Mouse (Mus musculus) liver, embryonic 15.5 days (tissue): Measurements from ENCODE around the gene Bag3. TPM values are rescaled to one million over a fixed set of nuclear protein-coding genes. Genes with fewer than 3 reads are reported as not detected.

ENCODE experiments used
- ATAC-seq: fragments of 200-750 bp; cut with Nextera tagmentation; 2 replicates; pipeline ENCODE4 v1.8.0; 2017; ENCODE audit warnings: moderate number of reproducible peaks, mild to moderate bottlenecking, moderate library complexity; ENCODE audit not compliant: insufficient read depth
- H3K27ac ChIP-seq: fragments of 300-500 bp; sonication (generic); replicated peaks from 2 replicates; pipeline ENCODE4 v1.5.1; 2015; ENCODE audit warnings: mild to moderate bottlenecking, inconsistent platforms
- H3K27me3 ChIP-seq: fragments of 300-500 bp; sonication (generic); 2 replicates; pipeline ENCODE4 v1.6.1; 2015; ENCODE audit warnings: mild to moderate bottlenecking, inconsistent platforms
- H3K36me3 ChIP-seq: fragments of 300-500 bp; sonication (generic); replicated peaks from 2 replicates; pipeline ENCODE4 v1.6.1; 2015; ENCODE audit warnings: moderate library complexity, mild to moderate bottlenecking, inconsistent platforms
- H3K4me1 ChIP-seq: fragments of 300-500 bp; sonication (generic); replicated peaks from 2 replicates; pipeline ENCODE4 v1.6.1; 2015; ENCODE audit warnings: inconsistent platforms
- H3K4me2 ChIP-seq: fragments of 300-500 bp; sonication (generic); 2 replicates; pipeline ENCODE4 v1.6.1; 2015; ENCODE audit warnings: moderate library complexity, mild to moderate bottlenecking, inconsistent platforms
- H3K4me3 ChIP-seq: fragments of 300-500 bp; sonication (generic); replicated peaks from 2 replicates; pipeline ENCODE4 v1.5.1; 2015; ENCODE audit warnings: mild to moderate bottlenecking, inconsistent platforms
- H3K9ac ChIP-seq: fragments of 300-500 bp; sonication (generic); 2 replicates; pipeline ENCODE4 v1.6.1; 2015; ENCODE audit warnings: moderate library complexity, mild to moderate bottlenecking, inconsistent platforms
- H3K9me3 ChIP-seq: fragments of 300-500 bp; sonication (generic); replicated peaks from 2 replicates; pipeline ENCODE4 v1.6.1; 2016; ENCODE audit warnings: inconsistent platforms
- WGBS: fragments of 180-500 bp; shearing (Covaris S2); methylation state at CpG from one replicate; pipeline ENCODE4 v1.1.7; 2015; ENCODE audit warnings: mixed read lengths; ENCODE audit not compliant: insufficient replicate concordance; 5-methylcytosine and 5-hydroxymethylcytosine counted together
- microRNA-seq: library from miRNA; unstranded; fragments of <30 nt; microRNA quantifications from one replicate; pipeline ENCODE4, GENCODE M21; 2016
- polyA plus RNA-seq: library from polyadenylated mRNA; unstranded; fragments of >200 nt; fragmentation: Nextera tagmentation; extraction: Ambion mirVana; gene quantifications from 2 replicates; pipeline ENCODE4 v1.2.1, GENCODE M21; 2015

Bag3 gene
- polyA plus RNA-seq, 1 experiment from 2014 or later: 2.6 TPM

DNA sequence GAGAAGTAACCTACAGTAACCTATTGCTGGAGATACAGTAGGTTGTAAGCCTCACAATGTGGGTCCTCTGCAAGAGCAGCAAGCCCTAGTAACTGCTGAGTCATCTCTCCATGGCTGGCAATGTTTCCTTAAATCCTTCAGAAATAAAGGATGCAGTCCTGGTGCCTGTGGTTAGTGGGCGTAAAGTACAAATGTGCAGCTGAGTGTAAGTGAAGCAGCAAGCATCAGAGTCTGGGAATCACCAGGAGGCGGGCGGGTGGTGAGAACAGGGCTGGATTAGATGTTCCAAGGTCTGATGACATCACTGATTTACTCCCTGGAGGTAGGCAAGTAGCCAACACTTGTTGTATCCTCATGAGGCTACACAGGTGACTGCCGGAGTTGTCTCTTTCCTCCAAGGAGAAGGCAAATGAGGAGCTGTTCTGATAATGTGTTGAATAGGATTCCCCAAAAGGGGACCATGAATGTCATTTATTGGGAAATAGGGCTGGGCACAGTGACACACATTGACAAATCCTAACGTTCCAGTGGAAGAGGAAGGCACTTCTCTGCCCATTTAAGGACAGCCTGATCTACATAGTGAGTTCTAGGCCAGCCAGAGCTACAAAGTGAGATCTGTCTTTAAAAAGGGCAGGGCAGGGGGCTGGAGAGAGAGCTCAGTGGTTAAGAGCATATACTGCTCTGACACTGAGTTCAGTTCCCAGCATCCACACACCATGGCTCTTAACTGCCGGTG is 60.0 kb downstream of the Bag3 start:
- 71% methylated on average over 6 of the region's 6 CpGs for WGBS
- no peak overlapping the region for H3K9ac ChIP-seq
- H3K4me1 ChIP-seq: peaks cover 19% of the 10 kb centered on the region
- H3K27ac ChIP-seq: no peak overlapping the region
- H3K4me2 ChIP-seq: no peak overlapping the region
- no peak for ATAC-seq
- H3K27me3 ChIP-seq: no peaks in the 10 kb centered on the region
- H3K4me3 ChIP-seq: no peak overlapping the region
- H3K36me3 ChIP-seq: no peaks in the 10 kb centered on the region
- H3K9me3 ChIP-seq: no peaks in the 10 kb centered on the region

DNA sequence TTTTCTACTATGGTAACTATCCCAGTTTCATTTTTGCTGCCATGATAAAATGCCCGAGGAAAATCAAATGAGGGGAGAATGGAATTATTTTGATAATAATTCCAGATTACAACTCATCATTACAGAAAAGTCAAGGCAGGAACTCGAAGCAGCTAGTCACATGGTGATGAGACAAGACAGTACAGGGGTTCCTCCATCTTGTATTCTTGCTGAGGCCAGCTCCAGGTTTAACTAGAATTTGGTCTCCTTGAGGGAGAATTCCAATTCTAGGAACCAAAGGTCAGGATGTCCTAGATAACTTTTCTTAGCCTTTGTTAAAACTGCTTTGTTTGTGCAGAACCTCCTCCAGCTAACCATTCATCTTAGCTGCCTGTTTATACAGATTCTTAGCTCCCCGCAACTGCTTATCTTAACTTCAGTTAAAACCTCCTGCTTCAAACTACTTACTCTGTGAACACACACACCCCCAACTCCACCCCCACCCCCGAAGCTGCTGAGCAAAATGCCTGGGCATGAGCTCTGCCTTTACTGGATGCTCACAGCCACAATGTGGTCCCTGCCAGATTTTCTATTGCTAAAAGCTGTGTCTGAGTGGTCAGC is 64.0 kb downstream of the Bag3 start:
- Histone ChIP-seq H3K27me3 (no peaks in the 10 kb centered on the region), H3K36me3 (no peaks in the 10 kb centered on the region), H3K4me2 (no peak overlapping the region), H3K9ac (no peak overlapping the region), H3K4me1 (peaks cover 21% of the 10 kb centered on the region), H3K27ac (no peak overlapping the region), H3K9me3 (no peaks in the 10 kb centered on the region), H3K4me3 (no peak overlapping the region)
- ATAC-seq: no peak
- WGBS: 21% methylated on average over 4 of the region's 4 CpGs

DNA sequence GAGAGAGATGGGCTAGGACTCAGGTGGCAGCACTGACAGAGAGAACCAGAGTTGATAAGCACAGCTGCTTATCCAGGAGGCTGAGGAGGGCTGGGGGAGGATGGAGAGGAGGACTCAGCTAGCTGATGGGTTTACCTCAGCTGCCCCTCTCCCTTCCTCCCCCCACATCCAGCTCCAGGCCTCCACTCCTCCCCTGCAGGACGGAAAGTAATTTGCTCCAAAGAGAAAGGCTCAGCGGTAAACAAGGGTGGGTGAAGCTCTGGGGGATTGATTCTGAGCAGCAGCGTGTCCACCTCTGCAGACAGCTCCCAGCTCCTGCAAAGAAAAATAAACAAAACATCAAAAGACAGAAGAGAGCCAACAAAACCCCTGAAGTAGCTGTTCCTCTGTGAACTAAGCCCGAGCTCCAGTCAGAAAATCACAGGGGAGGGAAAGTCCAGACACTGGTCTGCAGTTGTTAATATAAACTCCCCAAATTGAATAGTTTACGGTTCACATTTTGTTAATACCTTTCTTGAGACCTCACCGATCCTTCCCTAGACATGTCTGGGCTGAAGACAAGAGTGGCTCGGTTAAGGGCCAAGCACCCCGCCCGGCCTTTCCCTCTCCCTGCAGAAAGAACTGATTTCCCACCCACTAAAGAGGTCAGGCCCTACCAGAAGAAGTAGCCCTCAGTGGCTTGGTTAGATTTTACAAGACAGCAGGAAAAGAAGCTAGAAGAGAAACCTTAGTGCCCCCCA is 68.1 kb downstream of the Bag3 start:
- Histone ChIP-seq H3K4me2 (no peak overlapping the region), H3K27me3 (no peaks in the 10 kb centered on the region), H3K27ac (no peak overlapping the region), H3K4me1 (peaks cover 26% of the 10 kb centered on the region), H3K9me3 (no peaks in the 10 kb centered on the region), H3K36me3 (no peaks in the 10 kb centered on the region), H3K4me3 (no peak overlapping the region), H3K9ac (no peak overlapping the region)
- no peak for ATAC-seq
- 46% methylated on average over 9 of the region's 9 CpGs for WGBS

DNA sequence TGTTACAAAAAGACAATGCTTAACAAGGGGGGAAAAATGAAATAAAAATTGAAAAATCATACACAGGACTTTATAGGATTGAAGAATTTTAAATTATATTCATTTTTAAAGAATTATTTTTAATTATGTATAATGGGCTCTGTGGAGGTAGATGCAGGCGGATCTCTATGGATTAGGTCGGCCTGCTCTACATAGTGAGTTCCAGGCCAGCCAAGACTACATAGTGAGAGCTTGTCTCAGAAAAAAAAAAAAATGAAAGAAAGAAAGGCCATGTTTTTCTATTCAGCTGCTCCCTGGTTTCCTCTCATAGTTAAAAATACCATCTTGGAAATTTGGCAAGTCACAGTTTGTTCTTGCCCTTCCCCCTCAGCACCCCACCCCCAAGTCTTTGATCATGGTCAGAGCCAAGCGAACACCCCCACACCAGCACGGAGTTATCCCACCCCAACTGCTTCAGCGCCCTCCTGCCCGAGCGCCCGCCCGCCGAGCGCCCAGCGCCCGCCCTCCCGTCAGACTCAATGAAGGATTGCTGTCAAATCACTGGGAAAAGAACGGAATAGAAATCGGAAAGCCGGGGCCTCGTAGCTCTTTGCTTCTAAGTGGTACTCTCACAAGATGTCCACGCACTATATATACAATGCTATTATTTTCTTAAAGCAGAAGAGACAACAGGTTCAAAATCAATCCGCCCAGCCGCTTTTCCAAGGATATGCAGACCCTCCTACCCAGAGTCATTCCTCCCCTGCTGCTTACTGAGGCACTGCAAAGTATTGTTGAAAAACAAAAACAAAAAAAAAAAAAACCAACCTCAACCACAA is 68.9 kb downstream of the Bag3 start:
- Histone ChIP-seq H3K27ac (no peak overlapping the region), H3K27me3 (no peaks in the 10 kb centered on the region), H3K9me3 (no peaks in the 10 kb centered on the region), H3K36me3 (no peaks in the 10 kb centered on the region), H3K4me1 (peaks cover 25% of the 10 kb centered on the region), H3K4me3 (no peak overlapping the region; the same call in 1 of the 2 replicates), H3K9ac (no peak overlapping the region), H3K4me2 (peak overlapping the region; percentile 37)
- 28% methylated on average over 21 of the region's 21 CpGs for WGBS
- no peak for ATAC-seq

DNA sequence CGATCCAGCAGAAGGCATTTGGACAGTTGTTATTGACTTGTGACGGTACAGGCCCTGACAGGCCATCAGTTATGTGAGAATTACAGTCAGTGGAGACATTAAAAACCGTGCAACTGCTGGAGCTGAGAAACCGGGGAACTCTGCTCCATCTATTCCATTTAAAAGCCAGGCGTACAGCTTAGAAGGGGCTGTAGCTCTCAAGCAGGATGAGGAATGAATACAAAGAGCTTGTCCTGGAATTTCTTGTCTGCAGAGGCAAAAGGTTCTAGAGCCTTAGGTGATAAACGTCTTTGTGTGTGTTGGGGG is 69.5 kb downstream of the Bag3 start:
- Histone ChIP-seq H3K9ac (no peak overlapping the region), H3K36me3 (no peaks in the 10 kb centered on the region), H3K4me3 (no peak overlapping the region), H3K9me3 (no peaks in the 10 kb centered on the region), H3K27me3 (no peaks in the 10 kb centered on the region), H3K4me2 (peak overlapping the region; percentile 37; the same call in 1 of the 2 replicates), H3K27ac (no peak overlapping the region), H3K4me1 (peaks cover 20% of the 10 kb centered on the region)
- no peak for ATAC-seq
- WGBS: 36% methylated on average over 6 of the region's 6 CpGs

DNA sequence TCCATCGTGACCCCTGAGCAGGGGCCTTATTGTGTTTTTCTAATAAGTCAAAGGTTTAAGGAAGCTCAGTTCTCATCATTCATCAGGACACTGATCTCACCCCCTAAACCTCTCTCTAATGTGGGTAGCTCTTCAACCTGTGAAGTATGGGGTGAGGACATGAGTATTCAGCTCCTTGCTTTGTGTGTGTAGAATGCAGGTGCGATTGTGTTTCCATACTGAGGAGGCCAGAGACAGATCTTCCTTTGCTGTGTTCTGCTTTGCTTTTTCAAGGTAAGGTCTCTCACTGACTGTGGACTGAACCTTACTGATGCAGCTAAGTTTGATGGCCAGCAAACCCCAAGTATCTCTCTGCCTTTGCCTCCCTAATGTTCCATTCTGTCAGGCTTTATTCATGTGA is 72.9 kb downstream of the Bag3 start:
- 75% methylated on average over 2 of the region's 2 CpGs for WGBS

More for the DNA sequence above, 72.9 kb downstream of the Bag3 start:
- Histone ChIP-seq H3K4me1 (peaks cover 16% of the 10 kb centered on the region), H3K4me2 (no peak overlapping the region), H3K36me3 (no peaks in the 10 kb centered on the region), H3K9me3 (no peaks in the 10 kb centered on the region), H3K27me3 (no peaks in the 10 kb centered on the region), H3K27ac (no peak overlapping the region), H3K4me3 (no peak overlapping the region), H3K9ac (no peak overlapping the region)
- no peak for ATAC-seq

Small RNA genes within 50 kb of the gene (microRNA-seq; reads per million reads assigned to microRNA genes)
- gene Gm24365: not detected

Other genes starting within 250 kb of the Bag3 start
- gene BC017158, start 225.4 kb upstream of the Bag3 start, polyA plus RNA-seq: 20.3 and 22.0 TPM in 2 replicates
- 29.0 and 34.5 TPM in 2 replicates for gene Rgs10, start 104.9 kb upstream of the Bag3 start, polyA plus RNA-seq
- 9.3 and 10.2 TPM in 2 replicates for gene Tial1, start 61.9 kb upstream of the Bag3 start, polyA plus RNA-seq
- 5.5 and 6.3 TPM in 2 replicates for gene Inpp5f, start 87.7 kb downstream of the Bag3 start, polyA plus RNA-seq
- 19.0 and 19.7 TPM in 2 replicates for gene Mcmbp, start 216.9 kb downstream of the Bag3 start, polyA plus RNA-seq
- 16.2 and 16.3 TPM in 2 replicates for gene Sec23ip, start 221.3 kb downstream of the Bag3 start, polyA plus RNA-seq